Mouse (Mus musculus) heart, postnatal 0 days (tissue): Measurements from ENCODE around the gene Pnpla1.

Experiments used
- CTCF ChIP-seq: IDR thresholded peaks from 2 replicates; pipeline ENCODE4 v1.5.1; 2016; ENCODE audit warnings: antibody characterized with exemption, control low read depth, low read depth
- EP300 ChIP-seq: IDR thresholded peaks from 2 replicates; pipeline ENCODE4 v1.6.1; 2016; ENCODE audit warnings: antibody characterized with exemption, low read depth

- TF ChIP-seq CTCF = no peak
- TF ChIP-seq EP300 = no peak
Observed at GRCm38 (mm10) chr17:28899427-28899826, 41.2 kb downstream of the Pnpla1 start.
